Mouse (Mus musculus): ENCODE data around the gene Erc1. TPM values are rescaled to one million over a fixed set of nuclear protein-coding genes. Genes with fewer than 3 reads are reported as not detected.

Gene Erc1
- polyA plus RNA-seq, 1 experiment from 2014 or later: 20.9 TPM

DNA sequence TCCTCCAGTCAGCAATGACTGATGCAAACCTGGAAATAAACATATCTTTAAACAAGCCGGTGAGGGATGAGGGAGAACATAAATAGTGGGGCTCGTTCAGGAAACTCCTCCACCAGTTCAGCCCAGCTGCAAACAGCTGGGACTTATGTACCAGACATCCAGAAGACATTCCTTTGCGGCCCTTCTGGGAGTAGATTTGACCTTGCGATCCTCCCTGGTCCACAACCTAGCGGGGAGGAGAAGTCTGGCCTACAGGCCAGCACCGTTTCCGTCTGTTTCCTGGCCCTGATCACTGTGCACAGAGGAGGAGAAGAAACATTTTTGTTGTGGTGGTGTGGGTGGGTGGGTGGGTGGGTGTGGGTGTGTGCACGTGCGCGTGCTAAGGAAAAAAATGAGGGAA lies 285.4 kb downstream of the Erc1 start:
- ATAC-seq (replicated peaks; ENCODE audit: low FRiP score, low TSS enrichment, low read depth) (peak; percentile 38; the same call in 1 of the 2 replicates), DNase-seq (ENCODE audit: low spot score) (no peak)
- Histone ChIP-seq H3K4me3 (ENCODE audit: low read depth, low read length) (no peak overlapping the region), H3K9ac (ENCODE audit: low read length) (no peak overlapping the region), H3K9me3 (ENCODE audit: control insufficient read depth, low read length) (no peaks in the 10 kb centered on the region), H3K27me3 (replicated peaks; ENCODE audit: control insufficient read depth, insufficient read depth, low read length) (no peaks in the 10 kb centered on the region), H3K27ac (ENCODE audit: low read depth) (no peak overlapping the region; the same call in 1 of the 2 replicates), H3K4me2 (ENCODE audit: low read length) (no peak overlapping the region), H3K4me1 (replicated peaks; ENCODE audit: control insufficient read depth, insufficient read depth, low read length) (peaks cover 13% of the 10 kb centered on the region; the same call in 1 of the 2 replicates), H3K36me3 (ENCODE audit: control insufficient read depth, insufficient read depth, low read length) (no peaks in the 10 kb centered on the region)
- 32% methylated on average over 10 of the region's 10 CpGs for WGBS

DNA sequence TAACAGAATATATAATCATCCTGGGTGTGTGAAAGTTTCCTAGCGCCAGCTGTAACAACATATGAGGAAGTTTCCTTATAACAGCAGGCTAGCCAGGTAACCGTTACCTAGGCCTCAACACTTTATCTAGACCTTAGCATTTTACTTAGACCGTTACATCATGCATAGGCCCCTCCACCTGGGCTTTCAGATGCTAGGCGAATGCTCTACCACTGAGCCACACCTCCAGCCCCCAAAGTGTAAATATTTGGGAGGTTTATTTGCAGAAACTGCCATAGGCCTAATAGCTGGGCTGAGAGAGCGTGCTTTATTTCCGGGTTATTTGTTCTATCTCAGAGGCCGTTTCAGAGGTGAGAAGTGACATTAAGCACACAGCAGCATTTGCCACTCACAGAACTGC lies 289.1 kb downstream of the Erc1 start:
- no peaks in the 10 kb centered on the region for H3K27me3 ChIP-seq (replicated peaks; ENCODE audit: control insufficient read depth, insufficient read depth, low read length)
- no peaks in the 10 kb centered on the region for H3K9me3 ChIP-seq (ENCODE audit: control insufficient read depth, low read length)
- no peak overlapping the region for H3K27ac ChIP-seq (ENCODE audit: low read depth)
- no peaks in the 10 kb centered on the region for H3K36me3 ChIP-seq (ENCODE audit: control insufficient read depth, insufficient read depth, low read length)
- no peak for ATAC-seq (replicated peaks; ENCODE audit: low FRiP score, low TSS enrichment, low read depth)
- H3K4me2 ChIP-seq (ENCODE audit: low read length): no peak overlapping the region
- no peak overlapping the region for H3K4me3 ChIP-seq (ENCODE audit: low read depth, low read length)
- DNase-seq (ENCODE audit: low spot score): no peak
- WGBS: 45% methylated on average over 7 of the region's 7 CpGs
- H3K9ac ChIP-seq (ENCODE audit: low read length): no peak overlapping the region
- peaks cover 6% of the 10 kb centered on the region; the same call in 1 of the 2 replicates for H3K4me1 ChIP-seq (replicated peaks; ENCODE audit: control insufficient read depth, insufficient read depth, low read length)

DNA sequence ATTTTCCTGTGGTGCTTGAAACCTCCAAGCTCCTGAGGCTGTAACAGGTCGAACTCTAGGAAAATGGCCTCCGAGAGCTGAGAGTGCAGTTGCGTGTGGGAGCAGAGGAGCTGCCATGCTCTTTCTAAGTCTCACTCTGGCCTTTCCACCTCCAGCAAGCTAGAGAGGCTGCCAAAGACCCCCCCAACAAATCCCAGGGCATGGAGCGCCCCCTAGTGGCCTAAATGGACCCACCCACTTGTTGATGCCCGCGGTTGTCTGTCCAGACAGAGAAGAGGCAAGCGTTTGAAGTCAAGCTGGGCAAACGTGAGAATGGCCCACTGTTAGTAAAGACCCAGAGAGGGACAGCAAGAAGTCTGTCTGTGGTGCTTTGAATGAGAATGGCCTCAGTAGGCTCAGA lies 293.5 kb downstream of the Erc1 start:
- ATAC-seq (replicated peaks; ENCODE audit: low FRiP score, low TSS enrichment, low read depth): no peak
- 70% methylated on average over 8 of the region's 8 CpGs for WGBS
- H3K36me3 ChIP-seq (ENCODE audit: control insufficient read depth, insufficient read depth, low read length): no peaks in the 10 kb centered on the region

DNA sequence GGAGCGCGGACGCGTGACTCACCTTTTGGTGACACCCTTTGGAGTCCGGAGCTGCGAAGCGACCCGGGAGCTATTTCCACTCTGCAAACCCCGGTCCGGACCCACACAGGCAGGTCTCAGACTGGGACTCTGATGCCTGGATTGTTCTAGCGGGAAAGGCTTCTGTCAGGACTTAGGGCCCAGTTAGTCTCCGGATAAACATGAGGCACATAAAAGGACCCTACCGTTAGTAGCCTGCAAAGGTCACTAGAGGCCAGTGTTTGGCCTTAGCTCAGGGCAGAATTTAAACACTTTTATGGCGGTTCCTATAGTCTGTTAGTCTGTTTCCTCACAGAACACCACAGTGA lies 303.5 kb downstream of the Erc1 start:
- no peaks in the 10 kb centered on the region for H3K9me3 ChIP-seq (ENCODE audit: control insufficient read depth, low read length)
- no peaks in the 10 kb centered on the region for H3K36me3 ChIP-seq (ENCODE audit: control insufficient read depth, insufficient read depth, low read length)
- ATAC-seq (replicated peaks; ENCODE audit: low FRiP score, low TSS enrichment, low read depth): no peak
- peak overlapping the region; percentile 78 for H3K4me2 ChIP-seq (ENCODE audit: low read length)
- peak overlapping the region; percentile 65; the same call in 1 of the 2 replicates for H3K9ac ChIP-seq (ENCODE audit: low read length)
- under 1% methylated on average over 14 of the region's 14 CpGs for WGBS
- peaks cover 11% of the 10 kb centered on the region; the same call in 1 of the 2 replicates for H3K27me3 ChIP-seq (replicated peaks; ENCODE audit: control insufficient read depth, insufficient read depth, low read length)
- H3K27ac ChIP-seq (ENCODE audit: low read depth): no peak overlapping the region
- peaks cover 13% of the 10 kb centered on the region; the same call in 1 of the 2 replicates for H3K4me1 ChIP-seq (replicated peaks; ENCODE audit: control insufficient read depth, insufficient read depth, low read length)
- DNase-seq (ENCODE audit: low spot score): peak; percentile 77
- peak overlapping the region; percentile 63 for H3K4me3 ChIP-seq (ENCODE audit: low read depth, low read length)

More for the DNA sequence above, 293.5 kb downstream of the Erc1 start:
- H3K4me2 ChIP-seq (ENCODE audit: low read length): no peak overlapping the region
- H3K4me1 ChIP-seq (replicated peaks; ENCODE audit: control insufficient read depth, insufficient read depth, low read length): peaks cover 6% of the 10 kb centered on the region; the same call in 1 of the 2 replicates
- DNase-seq (ENCODE audit: low spot score): no peak
- no peaks in the 10 kb centered on the region for H3K9me3 ChIP-seq (ENCODE audit: control insufficient read depth, low read length)
- no peaks in the 10 kb centered on the region for H3K27me3 ChIP-seq (replicated peaks; ENCODE audit: control insufficient read depth, insufficient read depth, low read length)
- H3K9ac ChIP-seq (ENCODE audit: low read length): no peak overlapping the region
- no peak overlapping the region for H3K27ac ChIP-seq (ENCODE audit: low read depth)
- H3K4me3 ChIP-seq (ENCODE audit: low read depth, low read length): no peak overlapping the region

DNA sequence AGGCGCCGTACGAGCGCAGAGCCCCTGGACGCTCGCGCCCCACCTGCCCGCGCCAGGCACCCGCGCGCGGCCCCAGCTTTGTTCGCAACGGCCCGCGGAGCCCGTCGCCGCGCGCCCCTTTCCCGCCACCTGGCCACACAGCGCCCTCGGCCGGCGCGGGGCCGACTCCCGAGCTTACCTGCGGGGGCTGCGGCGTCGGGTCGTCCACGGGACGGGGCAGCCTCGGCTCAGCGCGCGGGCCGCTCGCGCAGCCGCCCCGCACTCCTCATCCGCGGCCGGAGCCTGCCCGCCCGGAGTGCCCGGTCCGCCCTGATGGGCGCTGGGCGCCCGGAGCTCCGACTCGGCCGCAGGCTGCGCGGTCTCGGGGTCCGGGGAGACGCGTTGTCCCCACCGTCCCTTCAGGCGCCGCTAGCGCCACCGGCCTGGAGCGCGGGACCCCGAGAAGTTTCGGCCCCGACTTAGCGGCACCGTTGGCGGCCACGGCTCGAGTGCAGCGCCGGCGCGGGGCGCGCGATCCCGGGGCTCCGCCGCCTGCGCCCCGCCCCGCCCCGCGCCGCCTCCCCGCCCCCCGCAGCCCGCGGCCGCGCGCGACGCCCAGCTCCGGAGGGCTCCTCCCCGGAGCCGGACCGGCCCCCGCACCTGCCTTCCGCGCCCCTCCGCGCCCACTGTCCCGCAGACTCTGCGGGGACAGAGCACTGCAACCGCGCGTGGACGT lies 304.0 kb downstream of the Erc1 start, which contains the start of gene Wnt5b:
TSS of gene Wnt5b (minus strand) at position 545 of the 715 bp plus-strand sequence.
- peak; percentile 69 for DNase-seq (ENCODE audit: low spot score)

DNA sequence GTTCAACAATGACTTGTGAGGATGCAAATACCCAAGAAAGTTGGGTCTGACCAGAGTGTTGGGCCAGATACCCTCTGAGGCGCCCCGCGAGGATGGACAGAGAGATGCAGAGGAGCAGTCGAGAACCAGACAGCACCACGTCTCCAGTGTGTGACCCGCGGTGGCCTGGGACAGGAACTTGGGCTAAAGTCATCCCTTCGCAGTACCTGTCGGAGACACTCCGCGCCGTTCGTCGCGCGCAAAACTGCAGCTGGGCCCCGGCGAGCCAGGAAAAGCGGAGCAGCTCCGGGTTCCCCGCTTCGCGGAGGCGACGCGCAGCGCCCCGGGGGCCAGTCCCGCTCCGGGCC lies 304.5 kb downstream of the Erc1 start:
- peaks cover 11% of the 10 kb centered on the region; the same call in 1 of the 2 replicates for H3K27me3 ChIP-seq (replicated peaks; ENCODE audit: control insufficient read depth, insufficient read depth, low read length)
- peak overlapping the region; percentile 78 for H3K4me2 ChIP-seq (ENCODE audit: low read length)
- H3K36me3 ChIP-seq (ENCODE audit: control insufficient read depth, insufficient read depth, low read length): no peaks in the 10 kb centered on the region
- DNase-seq (ENCODE audit: low spot score) (peak; percentile 76), ATAC-seq (replicated peaks; ENCODE audit: low FRiP score, low TSS enrichment, low read depth) (peak; percentile 26; the same call in 1 of the 2 replicates)
- H3K4me3 ChIP-seq (ENCODE audit: low read depth, low read length): peak overlapping the region; percentile 63
- H3K9ac ChIP-seq (ENCODE audit: low read length): peak overlapping the region; percentile 65
- no peaks in the 10 kb centered on the region for H3K9me3 ChIP-seq (ENCODE audit: control insufficient read depth, low read length)
- 1% methylated on average over 29 of the region's 30 CpGs for WGBS
- H3K27ac ChIP-seq (ENCODE audit: low read depth): no peak overlapping the region
- H3K4me1 ChIP-seq (replicated peaks; ENCODE audit: control insufficient read depth, insufficient read depth, low read length): peaks cover 13% of the 10 kb centered on the region; the same call in 1 of the 2 replicates

More for the DNA sequence above, 304.0 kb downstream of the Erc1 start, which contains the start of gene Wnt5b:
- Histone ChIP-seq H3K4me1 (replicated peaks; ENCODE audit: control insufficient read depth, insufficient read depth, low read length) (peaks cover 13% of the 10 kb centered on the region; the same call in 1 of the 2 replicates), H3K9me3 (ENCODE audit: control insufficient read depth, low read length) (no peaks in the 10 kb centered on the region), H3K9ac (ENCODE audit: low read length) (peak within 1 kb of the TSS; percentile 65), H3K4me3 (ENCODE audit: low read depth, low read length) (peak within 1 kb of the TSS; percentile 63), H3K27me3 (replicated peaks; ENCODE audit: control insufficient read depth, insufficient read depth, low read length) (peaks cover 11% of the 10 kb centered on the region; the same call in 1 of the 2 replicates), H3K36me3 (ENCODE audit: control insufficient read depth, insufficient read depth, low read length) (no peaks in the 10 kb centered on the region), H3K4me2 (ENCODE audit: low read length) (peak within 1 kb of the TSS; percentile 78), H3K27ac (ENCODE audit: low read depth) (no peak within 1 kb of the TSS; the same call in 1 of the 2 replicates)
- ATAC-seq (replicated peaks; ENCODE audit: low FRiP score, low TSS enrichment, low read depth): peak; percentile 75
- WGBS: under 1% methylated on average over 103 of the region's 120 CpGs

DNA sequence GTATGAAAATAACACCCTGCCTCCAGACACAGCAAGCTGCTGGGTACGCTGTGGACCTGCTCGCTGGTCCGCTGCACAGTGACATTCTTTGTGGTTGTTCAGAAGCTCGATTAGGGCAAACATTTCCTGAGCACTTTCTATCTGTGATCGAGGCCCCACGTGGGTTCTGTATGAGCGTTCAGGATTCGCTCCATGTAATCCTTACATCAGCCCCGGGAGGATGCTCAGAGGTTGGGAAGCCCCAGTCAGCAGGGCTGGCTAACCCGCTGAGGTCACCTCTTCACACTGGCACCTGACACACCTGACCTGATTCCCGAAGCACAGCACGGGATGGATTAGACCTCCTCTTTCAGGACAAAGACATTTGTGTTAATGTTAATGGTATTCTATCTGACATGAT lies 312.1 kb downstream of the Erc1 start:
- no peak for ATAC-seq (replicated peaks; ENCODE audit: low FRiP score, low TSS enrichment, low read depth)
- WGBS: 74% methylated on average over 12 of the region's 12 CpGs

DNA sequence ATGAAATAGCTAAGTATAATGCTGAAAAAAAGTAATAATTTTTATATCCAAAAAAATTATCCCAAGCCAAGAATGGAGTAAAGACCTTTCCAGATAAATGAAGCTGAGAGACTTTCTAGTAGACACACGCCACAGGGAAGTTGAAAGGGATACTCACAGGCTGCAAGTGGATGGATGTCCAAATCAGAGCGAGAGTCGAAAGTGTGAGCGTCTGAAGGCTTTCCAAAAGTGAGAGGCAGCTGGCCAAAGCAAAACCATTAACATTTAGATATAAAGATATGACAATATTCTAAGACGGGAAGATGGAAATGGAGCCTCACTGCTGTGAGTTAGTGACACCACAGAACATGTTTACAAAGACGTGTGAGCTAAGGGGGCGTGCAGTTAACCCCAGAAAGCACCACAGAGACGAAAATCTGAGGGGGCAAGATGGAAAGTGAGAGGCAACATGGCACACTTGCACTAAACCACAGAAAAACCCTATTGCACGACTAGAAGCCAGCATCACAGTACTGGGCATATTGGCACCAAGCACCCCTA lies 314.7 kb downstream of the Erc1 start:
- H3K27ac ChIP-seq (ENCODE audit: low read depth): no peak overlapping the region
- H3K4me1 ChIP-seq (replicated peaks; ENCODE audit: control insufficient read depth, insufficient read depth, low read length): no peaks in the 10 kb centered on the region
- no peak overlapping the region for H3K4me2 ChIP-seq (ENCODE audit: low read length)
- H3K36me3 ChIP-seq (ENCODE audit: control insufficient read depth, insufficient read depth, low read length): no peaks in the 10 kb centered on the region
- H3K9me3 ChIP-seq (ENCODE audit: control insufficient read depth, low read length): no peaks in the 10 kb centered on the region
- no peak overlapping the region for H3K4me3 ChIP-seq (ENCODE audit: low read depth, low read length)
- 83% methylated on average over 9 of the region's 9 CpGs for WGBS
- DNase-seq (ENCODE audit: low spot score) (no peak), ATAC-seq (replicated peaks; ENCODE audit: low FRiP score, low TSS enrichment, low read depth) (no peak)
- H3K27me3 ChIP-seq (replicated peaks; ENCODE audit: control insufficient read depth, insufficient read depth, low read length): no peaks in the 10 kb centered on the region
- H3K9ac ChIP-seq (ENCODE audit: low read length): no peak overlapping the region

More for the DNA sequence above, 312.1 kb downstream of the Erc1 start:
- DNase-seq (ENCODE audit: low spot score): no peak
- Histone ChIP-seq H3K27ac (ENCODE audit: low read depth) (no peak overlapping the region), H3K4me2 (ENCODE audit: low read length) (no peak overlapping the region), H3K9ac (ENCODE audit: low read length) (no peak overlapping the region), H3K36me3 (ENCODE audit: control insufficient read depth, insufficient read depth, low read length) (no peaks in the 10 kb centered on the region), H3K27me3 (replicated peaks; ENCODE audit: control insufficient read depth, insufficient read depth, low read length) (no peaks in the 10 kb centered on the region), H3K9me3 (ENCODE audit: control insufficient read depth, low read length) (no peaks in the 10 kb centered on the region), H3K4me1 (replicated peaks; ENCODE audit: control insufficient read depth, insufficient read depth, low read length) (no peaks in the 10 kb centered on the region), H3K4me3 (ENCODE audit: low read depth, low read length) (no peak overlapping the region)
